Mouse (Mus musculus): ENCODE measurements around the gene Irf2bp1. TPM values are rescaled to one million over a fixed set of nuclear protein-coding genes. Genes with fewer than 3 reads are reported as not detected.

The Irf2bp1 gene
- polyA plus RNA-seq, 1 experiment from 2014 or later, result 31.1 TPM

GRCm38 (mm10) chr7:19051161-19051560 lies 47.3 kb downstream of the Irf2bp1 start:
- Histone ChIP-seq H3K4me1 (replicated peaks) (peaks cover 15% of the 10 kb centered on the region), H3K9me3 (no peaks in the 10 kb centered on the region; the same call in 1 of the 2 replicates), H3K27me3 (ENCODE audit: insufficient read depth, poor library complexity, severe bottlenecking) (no peaks in the 10 kb centered on the region), H3K27ac (no peak overlapping the region), H3K4me3 (no peak overlapping the region), H3K36me3 (peaks cover 91% of the 10 kb centered on the region)
- WGBS, result 67% methylated on average over 4 of the region's 4 CpGs
- DNase-seq (ENCODE audit: low spot score), result no peak

- H3K9me3 ChIP-seq, result no peaks in the 10 kb centered on the region; the same call in 1 of the 2 replicates
- peaks cover 15% of the 10 kb centered on the region for H3K4me1 ChIP-seq (replicated peaks)
- no peak overlapping the region for H3K27ac ChIP-seq
- WGBS, result 88% methylated on average over 15 of the region's 15 CpGs
- no peaks in the 10 kb centered on the region for H3K27me3 ChIP-seq (ENCODE audit: insufficient read depth, poor library complexity, severe bottlenecking)
- H3K4me3 ChIP-seq, result no peak overlapping the region
- peaks cover 83% of the 10 kb centered on the region for H3K36me3 ChIP-seq
- no peak for DNase-seq (ENCODE audit: low spot score)
Measured at GRCm38 (mm10) chr7:19052345-19053135, 48.7 kb downstream of the Irf2bp1 start.

- Histone ChIP-seq H3K9me3 (no peaks in the 10 kb centered on the region; the same call in 1 of the 2 replicates), H3K4me1 (replicated peaks) (peaks cover 15% of the 10 kb centered on the region), H3K27me3 (ENCODE audit: insufficient read depth, poor library complexity, severe bottlenecking) (no peaks in the 10 kb centered on the region), H3K4me3 (no peak overlapping the region), H3K36me3 (peaks cover 77% of the 10 kb centered on the region), H3K27ac (no peak overlapping the region)
- DNase-seq (ENCODE audit: low spot score), result no peak
- WGBS, result 89% methylated on average over 7 of the region's 7 CpGs
Measured at GRCm38 (mm10) chr7:19053136-19053532, 49.3 kb downstream of the Irf2bp1 start.

GRCm38 (mm10) chr7:19054047-19054776 lies 50.4 kb downstream of the Irf2bp1 start, which contains the start of gene Rsph6a:
TSS of gene Rsph6a (plus strand) at chr7:19054690.
- no peaks in the 10 kb centered on the region; the same call in 1 of the 2 replicates for H3K9me3 ChIP-seq
- no peaks in the 10 kb centered on the region for H3K27me3 ChIP-seq (ENCODE audit: insufficient read depth, poor library complexity, severe bottlenecking)
- H3K4me1 ChIP-seq (replicated peaks), result peaks cover 15% of the 10 kb centered on the region
- H3K27ac ChIP-seq, result peak within 1 kb of the TSS; percentile 57
- peak within 1 kb of the TSS; percentile 43 for H3K4me3 ChIP-seq
- peak; percentile 80 for DNase-seq (ENCODE audit: low spot score)
- H3K36me3 ChIP-seq, result peaks cover 66% of the 10 kb centered on the region
- WGBS, result 27% methylated on average over 33 of the region's 33 CpGs

DNA sequence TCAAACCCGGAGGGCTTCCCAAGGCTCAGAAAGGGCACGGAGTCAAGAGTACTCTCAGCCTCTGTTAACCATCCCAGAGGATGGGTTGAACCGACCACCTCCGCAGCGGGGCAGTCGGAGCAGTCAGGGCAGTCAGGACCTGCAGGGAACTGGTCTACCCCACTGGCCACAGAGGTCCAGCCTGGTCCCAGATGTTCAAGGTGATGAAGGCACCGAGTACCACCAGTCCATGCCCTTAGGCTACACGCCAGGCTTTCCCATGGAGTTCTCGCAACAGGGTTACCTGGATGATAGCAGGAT lies 50.9 kb downstream of the Irf2bp1 start:
- DNase-seq (ENCODE audit: low spot score), result no peak
- Histone ChIP-seq H3K9me3 (no peaks in the 10 kb centered on the region; the same call in 1 of the 2 replicates), H3K27ac (peak overlapping the region; percentile 57), H3K36me3 (peaks cover 61% of the 10 kb centered on the region), H3K4me1 (replicated peaks) (peaks cover 15% of the 10 kb centered on the region), H3K4me3 (peak overlapping the region; percentile 43), H3K27me3 (ENCODE audit: insufficient read depth, poor library complexity, severe bottlenecking) (no peaks in the 10 kb centered on the region)
- WGBS, result 58% methylated on average over 9 of the region's 9 CpGs

- 91% methylated on average over 8 of the region's 8 CpGs for WGBS
- Histone ChIP-seq H3K4me3 (no peak overlapping the region), H3K4me1 (replicated peaks) (peaks cover 15% of the 10 kb centered on the region), H3K27me3 (ENCODE audit: insufficient read depth, poor library complexity, severe bottlenecking) (no peaks in the 10 kb centered on the region), H3K36me3 (peaks cover 57% of the 10 kb centered on the region), H3K9me3 (no peaks in the 10 kb centered on the region; the same call in 1 of the 2 replicates), H3K27ac (no peak overlapping the region)
- DNase-seq (ENCODE audit: low spot score), result no peak
Measured at GRCm38 (mm10) chr7:19055108-19055507, 51.3 kb downstream of the Irf2bp1 start.

Other genes with a start within 250 kb of the Irf2bp1 start
- gene Psg19, start 205.5 kb upstream of the Irf2bp1 start, polyA plus RNA-seq (2016; fragmentation: Nextera tagmentation; extraction: Ambion mirVana), result not detected in 2 replicates
- gene Psg17, start 182.4 kb upstream of the Irf2bp1 start, polyA plus RNA-seq (2016; fragmentation: Nextera tagmentation; extraction: Ambion mirVana), result not detected in 2 replicates
- 0.26 and 0.31 TPM in 2 replicates for gene Mill2, start 164.1 kb upstream of the Irf2bp1 start, polyA plus RNA-seq (2016; fragmentation: Nextera tagmentation; extraction: Ambion mirVana)
- gene Pglyrp1, start 132.7 kb upstream of the Irf2bp1 start, polyA plus RNA-seq (2016; fragmentation: Nextera tagmentation; extraction: Ambion mirVana), result 1.0 and 1.5 TPM in 2 replicates
- 36.8 and 39.2 TPM in 2 replicates for gene Ccdc61, start 93.6 kb upstream of the Irf2bp1 start, polyA plus RNA-seq (2016; fragmentation: Nextera tagmentation; extraction: Ambion mirVana)
- gene Nova2, start 78.2 kb upstream of the Irf2bp1 start, polyA plus RNA-seq (2016; fragmentation: Nextera tagmentation; extraction: Ambion mirVana), result 3.5 and 7.3 TPM in 2 replicates
- 0.09 TPM in 1 of 2 replicates, not detected in the other for gene Nanos2, start 16.6 kb upstream of the Irf2bp1 start, polyA plus RNA-seq (2016; fragmentation: Nextera tagmentation; extraction: Ambion mirVana)
- gene Mypop, start 12.8 kb upstream of the Irf2bp1 start, polyA plus RNA-seq (2016; fragmentation: Nextera tagmentation; extraction: Ambion mirVana), result 4.1 and 5.0 TPM in 2 replicates
- gene Foxa3, start 19.5 kb downstream of the Irf2bp1 start, polyA plus RNA-seq (2016; fragmentation: Nextera tagmentation; extraction: Ambion mirVana), result 0.07 TPM in 1 of 2 replicates, not detected in the other
- 45.9 and 57.2 TPM in 2 replicates for gene Sympk, start 20.3 kb downstream of the Irf2bp1 start, polyA plus RNA-seq (2016; fragmentation: Nextera tagmentation; extraction: Ambion mirVana)
- not detected in 2 replicates for gene Rsph6a, start 50.6 kb downstream of the Irf2bp1 start, polyA plus RNA-seq (2016; fragmentation: Nextera tagmentation; extraction: Ambion mirVana)
- 16.6 and 20.7 TPM in 2 replicates for gene Dmwd, start 72.2 kb downstream of the Irf2bp1 start, polyA plus RNA-seq (2016; fragmentation: Nextera tagmentation; extraction: Ambion mirVana)
- gene Dmpk, start 79.8 kb downstream of the Irf2bp1 start, polyA plus RNA-seq (2016; fragmentation: Nextera tagmentation; extraction: Ambion mirVana), result 9.9 and 10.2 TPM in 2 replicates
- 7.4 and 8.4 TPM in 2 replicates for gene Six5, start 90.5 kb downstream of the Irf2bp1 start, polyA plus RNA-seq (2016; fragmentation: Nextera tagmentation; extraction: Ambion mirVana)
- 1.2 and 1.5 TPM in 2 replicates for gene Gm4969, start 114.3 kb downstream of the Irf2bp1 start, polyA plus RNA-seq (2016; fragmentation: Nextera tagmentation; extraction: Ambion mirVana)
- gene Fbxo46, start 115.8 kb downstream of the Irf2bp1 start, polyA plus RNA-seq (2016; fragmentation: Nextera tagmentation; extraction: Ambion mirVana), result 17.1 and 19.4 TPM in 2 replicates
- 16.7 and 22.1 TPM in 2 replicates for gene Qpctl, start 145.2 kb downstream of the Irf2bp1 start, polyA plus RNA-seq (2016; fragmentation: Nextera tagmentation; extraction: Ambion mirVana)
- gene Snrpd2, start 145.7 kb downstream of the Irf2bp1 start, polyA plus RNA-seq (2016; fragmentation: Nextera tagmentation; extraction: Ambion mirVana), result 184 TPM in 2 replicates
- 0.95 and 1.3 TPM in 2 replicates for gene Gipr, start 162.1 kb downstream of the Irf2bp1 start, polyA plus RNA-seq (2016; fragmentation: Nextera tagmentation; extraction: Ambion mirVana)
- 2.8 and 4.9 TPM in 2 replicates for gene Eml2, start 172.4 kb downstream of the Irf2bp1 start, polyA plus RNA-seq (2016; fragmentation: Nextera tagmentation; extraction: Ambion mirVana)
- 1.8 and 2.9 TPM in 2 replicates for gene Gpr4, start 208.5 kb downstream of the Irf2bp1 start, polyA plus RNA-seq (2016; fragmentation: Nextera tagmentation; extraction: Ambion mirVana)
- 47.8 and 51.1 TPM in 2 replicates for gene Opa3, start 224.3 kb downstream of the Irf2bp1 start, polyA plus RNA-seq (2016; fragmentation: Nextera tagmentation; extraction: Ambion mirVana)

Measured in hindbrain, embryonic 10.5 days (tissue).